Mouse (Mus musculus) lung, postnatal 0 days (tissue): Measurements from ENCODE around the gene Oxct2a. TPM values are rescaled to one million over a fixed set of nuclear protein-coding genes. Genes with fewer than 3 reads are reported as not detected.
"Not testable (repeated sequence)": the region's sequence is repeated elsewhere in the genome, so short reads cannot be mapped to it uniquely, and the experiment has no call there.

Experiments
- ATAC-seq: fragments of 200-750 bp; cut with Nextera tagmentation; 2 replicates; pipeline ENCODE4 v1.8.0; 2017; ENCODE audit warnings: moderate library complexity
- DNase-seq: peaks from one replicate; pipeline ENCODE4 v3.0.0-alpha.2; 2016; ENCODE audit warnings: low spot score
- H3K27ac ChIP-seq: fragments of 300-500 bp; sonication (generic); 2 replicates; pipeline ENCODE4 v1.5.1; 2014; ENCODE audit warnings: antibody characterized with exemption, mild to moderate bottlenecking, low read length, mixed read lengths
- H3K27me3 ChIP-seq: fragments of 300-500 bp; sonication (generic); replicated peaks from 2 replicates; pipeline ENCODE4 v1.6.1; 2014; ENCODE audit warnings: low read length, mixed read lengths; ENCODE audit not compliant: insufficient read depth
- H3K36me3 ChIP-seq: fragments of 300-500 bp; sonication (generic); 2 replicates; pipeline ENCODE4 v1.6.1; 2014; ENCODE audit warnings: low read length, mixed read lengths; ENCODE audit not compliant: insufficient read depth
- H3K4me1 ChIP-seq: fragments of 300-500 bp; sonication (generic); 2 replicates; pipeline ENCODE4 v1.6.1; 2014; ENCODE audit warnings: antibody characterized with exemption, low read depth, low read length, mixed read lengths; ENCODE audit not compliant: insufficient read depth
- H3K4me2 ChIP-seq: fragments of 300-500 bp; sonication (generic); replicated peaks from 2 replicates; pipeline ENCODE4 v1.6.1; 2014; ENCODE audit warnings: low read depth, mild to moderate bottlenecking, low read length, moderate library complexity, mixed read lengths
- H3K4me3 ChIP-seq: fragments of 300-500 bp; sonication (generic); 2 replicates; pipeline ENCODE4 v1.5.1; 2014; ENCODE audit warnings: low read depth, low read length
- H3K9ac ChIP-seq: fragments of 300-500 bp; sonication (generic); replicated peaks from 2 replicates; pipeline ENCODE4 v1.6.1; 2014; ENCODE audit warnings: low read depth, mild to moderate bottlenecking
- H3K9me3 ChIP-seq: fragments of 300-500 bp; sonication (generic); 2 replicates; pipeline ENCODE4 v1.6.1; 2016; ENCODE audit warnings: low read length, mixed read lengths
- CTCF ChIP-seq: IDR thresholded peaks from 2 replicates; pipeline ENCODE4 v1.5.1; 2016; ENCODE audit warnings: antibody characterized with exemption, mild to moderate bottlenecking
- EP300 ChIP-seq: IDR thresholded peaks from 2 replicates; pipeline ENCODE4 v1.6.1; 2016; ENCODE audit warnings: antibody characterized with exemption, mild to moderate bottlenecking, control low read depth
- WGBS: fragments of 180-500 bp; shearing (Covaris S2); extraction: QIAGEN DNeasy Blood & Tissue Kit; methylation state at CpG from one replicate; pipeline ENCODE4 v1.1.7; 2014; 5-methylcytosine and 5-hydroxymethylcytosine counted together
- polyA plus RNA-seq: library from polyadenylated mRNA; unstranded; fragments of >200 nt; fragmentation: Nextera tagmentation; extraction: Ambion mirVana; gene quantifications from 2 replicates; pipeline ENCODE4 v1.2.1, GENCODE M21; 2015

Gene Oxct2a
- polyA plus RNA-seq, 1 experiment from 2014 or later = not detected

GRCm38 (mm10) chr4:123298980-123299670, 24.3 kb downstream of the Oxct2a start:
- no peaks in the 10 kb centered on the region for H3K9me3 ChIP-seq
- ATAC-seq (no peak), DNase-seq (no peak)
- H3K9ac ChIP-seq = no peak overlapping the region
- 0 out of 2 replicates have a peak, but pooled peaks cover 12% of the 10 kb centered on the region for H3K36me3 ChIP-seq
- no peak for TF ChIP-seq CTCF
- no peak for TF ChIP-seq EP300
- no peaks in the 10 kb centered on the region for H3K4me1 ChIP-seq
- no peaks in the 10 kb centered on the region for H3K27me3 ChIP-seq
- WGBS = 95% methylated on average over 11 of the region's 11 CpGs
- no peak overlapping the region for H3K27ac ChIP-seq
- no peak overlapping the region for H3K4me3 ChIP-seq
- H3K4me2 ChIP-seq = no peak overlapping the region

GRCm38 (mm10) chr4:123298226-123298625, 25.2 kb downstream of the Oxct2a start:
- H3K4me3 ChIP-seq = no peak overlapping the region
- no peaks in the 10 kb centered on the region for H3K9me3 ChIP-seq
- TF ChIP-seq CTCF (no peak), EP300 (no peak)
- no peak overlapping the region for H3K27ac ChIP-seq
- no peak for DNase-seq
- WGBS = 64% methylated on average over 4 of the region's 4 CpGs
- H3K27me3 ChIP-seq = no peaks in the 10 kb centered on the region
- ATAC-seq = no peak
- no peaks in the 10 kb centered on the region for H3K4me1 ChIP-seq
- H3K9ac ChIP-seq = no peak overlapping the region
- H3K36me3 ChIP-seq = peaks cover 20% of the 10 kb centered on the region; the same call in 1 of the 2 replicates
- H3K4me2 ChIP-seq = no peak overlapping the region

GRCm38 (mm10) chr4:123297195-123297960, 26.1 kb downstream of the Oxct2a start:
- TF ChIP-seq EP300 (no peak), CTCF (no peak)
- no peaks in the 10 kb centered on the region for H3K9me3 ChIP-seq
- 91% methylated on average over 22 of the region's 22 CpGs for WGBS
- DNase-seq (no peak), ATAC-seq (no peak)
- H3K36me3 ChIP-seq = peaks cover 22% of the 10 kb centered on the region; the same call in 1 of the 2 replicates
- H3K4me3 ChIP-seq = no peak overlapping the region
- no peak overlapping the region for H3K27ac ChIP-seq
- H3K27me3 ChIP-seq = no peaks in the 10 kb centered on the region
- no peak overlapping the region for H3K4me2 ChIP-seq
- H3K9ac ChIP-seq = no peak overlapping the region
- no peaks in the 10 kb centered on the region for H3K4me1 ChIP-seq

- H3K27ac ChIP-seq = no peak overlapping the region
- no peak for TF ChIP-seq EP300
- TF ChIP-seq CTCF = no peak
- H3K27me3 ChIP-seq = no peaks in the 10 kb centered on the region
- H3K36me3 ChIP-seq = peaks cover 25% of the 10 kb centered on the region; the same call in 1 of the 2 replicates
- 81% methylated on average over 5 of the region's 5 CpGs for WGBS
- H3K9ac ChIP-seq = no peak overlapping the region
- H3K4me3 ChIP-seq = no peak overlapping the region
- no peak for ATAC-seq
- H3K4me1 ChIP-seq = no peaks in the 10 kb centered on the region
- no peak overlapping the region for H3K4me2 ChIP-seq
- DNase-seq = no peak
- no peaks in the 10 kb centered on the region for H3K9me3 ChIP-seq
Observed at GRCm38 (mm10) chr4:123296148-123296534, 27.3 kb downstream of the Oxct2a start.

GRCm38 (mm10) chr4:123295516-123296147, 27.8 kb downstream of the Oxct2a start:
- TF ChIP-seq EP300 (no peak), CTCF (no peak)
- WGBS = 89% methylated on average over 21 of the region's 21 CpGs
- H3K27ac ChIP-seq = no peak overlapping the region
- ATAC-seq = no peak
- H3K36me3 ChIP-seq = peaks cover 30% of the 10 kb centered on the region; the same call in 1 of the 2 replicates
- H3K4me2 ChIP-seq = no peak overlapping the region
- DNase-seq = no peak
- no peaks in the 10 kb centered on the region for H3K9me3 ChIP-seq
- no peak overlapping the region for H3K4me3 ChIP-seq
- H3K4me1 ChIP-seq = no peaks in the 10 kb centered on the region
- no peak overlapping the region for H3K9ac ChIP-seq
- H3K27me3 ChIP-seq = no peaks in the 10 kb centered on the region

- not testable (repeated sequence) for H3K9ac ChIP-seq
Observed at GRCm38 (mm10) chr4:123295026-123295425, 28.4 kb downstream of the Oxct2a start.

More at GRCm38 (mm10) chr4:123295026-123295425, 28.4 kb downstream of the Oxct2a start:
- not testable (repeated sequence) for H3K4me1 ChIP-seq, DNase-seq, H3K4me3 ChIP-seq, H3K27ac ChIP-seq, H3K4me2 ChIP-seq, H3K9me3 ChIP-seq, H3K27me3 ChIP-seq, ATAC-seq
- H3K36me3 ChIP-seq = peaks cover 30% of the 10 kb centered on the region; the same call in 1 of the 2 replicates
- WGBS = 86% methylated on average over 15 of the region's 15 CpGs
